Mouse (Mus musculus): Measurements from ENCODE around the gene Atp8a2. TPM values are rescaled to one million over a fixed set of nuclear protein-coding genes. Genes with fewer than 3 reads are reported as not detected.

The Atp8a2 gene
- polyA plus RNA-seq, 1 experiment from 2014 or later, result 7.4 TPM

GRCm38 (mm10) chr14:59928781-59929180 lies 268.2 kb downstream of the Atp8a2 start:
- DNase-seq (ENCODE audit: low spot score, missing footprints) (no peak), ATAC-seq (ENCODE audit: low FRiP score) (no peak)
- no peaks in the 10 kb centered on the region for H3K27me3 ChIP-seq (ENCODE audit: control insufficient read depth, insufficient read depth, low read length)
- H3K4me1 ChIP-seq (ENCODE audit: control insufficient read depth, insufficient read depth, low read length), result no peaks in the 10 kb centered on the region
- H3K4me2 ChIP-seq, result no peak overlapping the region
- H3K9me3 ChIP-seq (ENCODE audit: control insufficient read depth, low read length), result no peaks in the 10 kb centered on the region
- H3K36me3 ChIP-seq (ENCODE audit: control insufficient read depth, insufficient read depth, low read length), result no peaks in the 10 kb centered on the region
- no peak overlapping the region for H3K4me3 ChIP-seq (ENCODE audit: low read depth, low read length)
- 83% methylated on average over 5 of the region's 5 CpGs for WGBS
- H3K27ac ChIP-seq (ENCODE audit: low read depth, low read length), result no peak overlapping the region
- no peak overlapping the region for H3K9ac ChIP-seq (ENCODE audit: low read length)

GRCm38 (mm10) chr14:59927804-59928203 lies 269.2 kb downstream of the Atp8a2 start:
- ATAC-seq (ENCODE audit: low FRiP score) (no peak), DNase-seq (ENCODE audit: low spot score, missing footprints) (no peak)
- Histone ChIP-seq H3K27ac (ENCODE audit: low read depth, low read length) (no peak overlapping the region), H3K27me3 (ENCODE audit: control insufficient read depth, insufficient read depth, low read length) (no peaks in the 10 kb centered on the region), H3K36me3 (ENCODE audit: control insufficient read depth, insufficient read depth, low read length) (no peaks in the 10 kb centered on the region), H3K4me3 (ENCODE audit: low read depth, low read length) (no peak overlapping the region), H3K9ac (ENCODE audit: low read length) (no peak overlapping the region), H3K4me2 (no peak overlapping the region), H3K9me3 (ENCODE audit: control insufficient read depth, low read length) (no peaks in the 10 kb centered on the region), H3K4me1 (ENCODE audit: control insufficient read depth, insufficient read depth, low read length) (no peaks in the 10 kb centered on the region)
- WGBS, result 63% methylated on average over 5 of the region's 5 CpGs

- no peak overlapping the region for H3K27ac ChIP-seq (ENCODE audit: low read depth, low read length)
- H3K36me3 ChIP-seq (ENCODE audit: control insufficient read depth, insufficient read depth, low read length), result no peaks in the 10 kb centered on the region
- no peaks in the 10 kb centered on the region for H3K27me3 ChIP-seq (ENCODE audit: control insufficient read depth, insufficient read depth, low read length)
- no peak overlapping the region for H3K4me2 ChIP-seq
- H3K4me1 ChIP-seq (ENCODE audit: control insufficient read depth, insufficient read depth, low read length), result no peaks in the 10 kb centered on the region
- no peak for DNase-seq (ENCODE audit: low spot score, missing footprints)
- H3K4me3 ChIP-seq (ENCODE audit: low read depth, low read length), result no peak overlapping the region
- ATAC-seq (ENCODE audit: low FRiP score), result no peak
- no peaks in the 10 kb centered on the region for H3K9me3 ChIP-seq (ENCODE audit: control insufficient read depth, low read length)
- 79% methylated on average over 8 of the region's 8 CpGs for WGBS
- H3K9ac ChIP-seq (ENCODE audit: low read length), result no peak overlapping the region
Measured at GRCm38 (mm10) chr14:59919865-59920264, 277.1 kb downstream of the Atp8a2 start.

- no peak for DNase-seq (ENCODE audit: low spot score, missing footprints)
- H3K9me3 ChIP-seq (ENCODE audit: control insufficient read depth, low read length), result no peaks in the 10 kb centered on the region
- WGBS, result 83% methylated on average over 7 of the region's 7 CpGs
Measured at GRCm38 (mm10) chr14:59903484-59904130, 293.4 kb downstream of the Atp8a2 start.

GRCm38 (mm10) chr14:59893971-59894370 lies 303.0 kb downstream of the Atp8a2 start:
- 73% methylated on average over 1 of the region's 1 CpGs for WGBS
- no peaks in the 10 kb centered on the region for H3K36me3 ChIP-seq (ENCODE audit: control insufficient read depth, insufficient read depth, low read length)
- H3K9me3 ChIP-seq (ENCODE audit: control insufficient read depth, low read length), result no peaks in the 10 kb centered on the region
- no peaks in the 10 kb centered on the region for H3K4me1 ChIP-seq (ENCODE audit: control insufficient read depth, insufficient read depth, low read length)
- H3K27ac ChIP-seq (ENCODE audit: low read depth, low read length), result no peak overlapping the region
- H3K4me2 ChIP-seq, result no peak overlapping the region
- DNase-seq (ENCODE audit: low spot score, missing footprints) (no peak), ATAC-seq (ENCODE audit: low FRiP score) (no peak)
- H3K9ac ChIP-seq (ENCODE audit: low read length), result no peak overlapping the region
- H3K4me3 ChIP-seq (ENCODE audit: low read depth, low read length), result no peak overlapping the region
- no peaks in the 10 kb centered on the region for H3K27me3 ChIP-seq (ENCODE audit: control insufficient read depth, insufficient read depth, low read length)

More at GRCm38 (mm10) chr14:59903484-59904130, 293.4 kb downstream of the Atp8a2 start:
- Histone ChIP-seq H3K4me1 (ENCODE audit: control insufficient read depth, insufficient read depth, low read length) (no peaks in the 10 kb centered on the region), H3K9ac (ENCODE audit: low read length) (no peak overlapping the region), H3K4me3 (ENCODE audit: low read depth, low read length) (no peak overlapping the region), H3K27ac (ENCODE audit: low read depth, low read length) (no peak overlapping the region), H3K36me3 (ENCODE audit: control insufficient read depth, insufficient read depth, low read length) (no peaks in the 10 kb centered on the region), H3K4me2 (no peak overlapping the region), H3K27me3 (ENCODE audit: control insufficient read depth, insufficient read depth, low read length) (no peaks in the 10 kb centered on the region)
- no peak for ATAC-seq (ENCODE audit: low FRiP score)

- ATAC-seq (ENCODE audit: low FRiP score), result no peak
- no peak for DNase-seq (ENCODE audit: low spot score, missing footprints)
- Histone ChIP-seq H3K9ac (ENCODE audit: low read length) (no peak overlapping the region), H3K36me3 (ENCODE audit: control insufficient read depth, insufficient read depth, low read length) (no peaks in the 10 kb centered on the region), H3K9me3 (ENCODE audit: control insufficient read depth, low read length) (no peaks in the 10 kb centered on the region), H3K4me2 (no peak overlapping the region), H3K27me3 (ENCODE audit: control insufficient read depth, insufficient read depth, low read length) (no peaks in the 10 kb centered on the region), H3K27ac (ENCODE audit: low read depth, low read length) (no peak overlapping the region), H3K4me1 (ENCODE audit: control insufficient read depth, insufficient read depth, low read length) (no peaks in the 10 kb centered on the region; the same call in 1 of the 2 replicates), H3K4me3 (ENCODE audit: low read depth, low read length) (no peak overlapping the region)
- 87% methylated on average over 8 of the region's 8 CpGs for WGBS
Measured at GRCm38 (mm10) chr14:59892084-59892483, 304.9 kb downstream of the Atp8a2 start.

- 91% methylated on average over 5 of the region's 5 CpGs for WGBS
- DNase-seq (ENCODE audit: low spot score, missing footprints) (no peak), ATAC-seq (ENCODE audit: low FRiP score) (no peak)
- Histone ChIP-seq H3K27me3 (ENCODE audit: control insufficient read depth, insufficient read depth, low read length) (no peaks in the 10 kb centered on the region), H3K4me1 (ENCODE audit: control insufficient read depth, insufficient read depth, low read length) (no peaks in the 10 kb centered on the region; the same call in 1 of the 2 replicates), H3K27ac (ENCODE audit: low read depth, low read length) (no peak overlapping the region), H3K4me2 (no peak overlapping the region), H3K9ac (ENCODE audit: low read length) (no peak overlapping the region), H3K4me3 (ENCODE audit: low read depth, low read length) (no peak overlapping the region), H3K36me3 (ENCODE audit: control insufficient read depth, insufficient read depth, low read length) (no peaks in the 10 kb centered on the region), H3K9me3 (ENCODE audit: control insufficient read depth, low read length) (no peaks in the 10 kb centered on the region)
Measured at GRCm38 (mm10) chr14:59891491-59891890, 305.5 kb downstream of the Atp8a2 start.

- Histone ChIP-seq H3K9ac (ENCODE audit: low read length) (no peak overlapping the region), H3K4me1 (ENCODE audit: control insufficient read depth, insufficient read depth, low read length) (no peaks in the 10 kb centered on the region; the same call in 1 of the 2 replicates), H3K9me3 (ENCODE audit: control insufficient read depth, low read length) (no peaks in the 10 kb centered on the region), H3K27me3 (ENCODE audit: control insufficient read depth, insufficient read depth, low read length) (no peaks in the 10 kb centered on the region), H3K27ac (ENCODE audit: low read depth, low read length) (no peak overlapping the region), H3K4me3 (ENCODE audit: low read depth, low read length) (no peak overlapping the region), H3K36me3 (ENCODE audit: control insufficient read depth, insufficient read depth, low read length) (no peaks in the 10 kb centered on the region), H3K4me2 (no peak overlapping the region)
- ATAC-seq (ENCODE audit: low FRiP score) (no peak), DNase-seq (ENCODE audit: low spot score, missing footprints) (no peak)
- WGBS, result 75% methylated on average over 5 of the region's 5 CpGs
Measured at GRCm38 (mm10) chr14:59890818-59891217, 306.2 kb downstream of the Atp8a2 start.

GRCm38 (mm10) chr14:59890107-59890506 lies 306.9 kb downstream of the Atp8a2 start:
- ATAC-seq (ENCODE audit: low FRiP score) (no peak), DNase-seq (ENCODE audit: low spot score, missing footprints) (no peak)
- Histone ChIP-seq H3K27ac (ENCODE audit: low read depth, low read length) (no peak overlapping the region), H3K9me3 (ENCODE audit: control insufficient read depth, low read length) (no peaks in the 10 kb centered on the region), H3K9ac (ENCODE audit: low read length) (no peak overlapping the region), H3K36me3 (ENCODE audit: control insufficient read depth, insufficient read depth, low read length) (no peaks in the 10 kb centered on the region), H3K27me3 (ENCODE audit: control insufficient read depth, insufficient read depth, low read length) (no peaks in the 10 kb centered on the region), H3K4me3 (ENCODE audit: low read depth, low read length) (no peak overlapping the region), H3K4me1 (ENCODE audit: control insufficient read depth, insufficient read depth, low read length) (no peaks in the 10 kb centered on the region; the same call in 1 of the 2 replicates), H3K4me2 (no peak overlapping the region)
- 93% methylated on average over 7 of the region's 7 CpGs for WGBS

All from midbrain, embryonic 11.5 days (tissue).